Mouse (Mus musculus): ENCODE measurements around the gene Csrp2. TPM values are rescaled to one million over a fixed set of nuclear protein-coding genes. Genes with fewer than 3 reads are reported as not detected.

The Csrp2 gene
- polyA plus RNA-seq, 1 experiment from 2014 or later: 169 TPM

DNA sequence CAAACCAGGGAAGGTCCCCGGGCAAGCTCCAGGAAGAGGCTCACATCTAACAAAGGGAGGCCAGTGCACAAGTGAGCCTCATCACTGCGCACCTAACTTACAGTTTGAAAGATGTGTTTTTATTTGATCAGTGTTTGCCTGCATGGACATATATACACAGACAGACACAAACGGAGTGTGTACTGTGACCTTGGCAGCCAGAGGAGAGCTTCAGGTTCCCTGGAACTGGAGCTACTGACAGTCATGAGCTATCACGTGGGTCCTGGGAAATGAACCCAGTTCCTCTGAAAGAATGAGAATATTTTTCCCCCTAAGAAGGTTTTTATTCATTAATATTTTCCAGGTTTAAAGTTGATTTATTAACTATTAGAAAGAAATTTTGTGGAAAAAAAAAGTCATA is 63.2 kb downstream of the Csrp2 start:
- no peak overlapping the region for H3K4me2 ChIP-seq (ENCODE audit: low read depth, low read length)
- H3K9ac ChIP-seq (ENCODE audit: low read depth, low read length): no peak overlapping the region
- no peak for ATAC-seq (ENCODE audit: low read depth)
- 82% methylated on average over 4 of the region's 4 CpGs for WGBS
- H3K27me3 ChIP-seq (replicated peaks; ENCODE audit: control insufficient read depth, insufficient read depth, low read length): no peaks in the 10 kb centered on the region
- peaks cover 28% of the 10 kb centered on the region for H3K36me3 ChIP-seq (ENCODE audit: control insufficient read depth, insufficient read depth, low read length)
- H3K27ac ChIP-seq (replicated peaks; ENCODE audit: low read depth, low read length): no peak overlapping the region
- no peak for DNase-seq (ENCODE audit: low spot score)
- no peaks in the 10 kb centered on the region for H3K9me3 ChIP-seq (ENCODE audit: control insufficient read depth, low read length)
- no peaks in the 10 kb centered on the region for H3K4me1 ChIP-seq (ENCODE audit: control insufficient read depth, insufficient read depth, low read length)
- H3K4me3 ChIP-seq (ENCODE audit: low read depth, low read length): no peak overlapping the region

DNA sequence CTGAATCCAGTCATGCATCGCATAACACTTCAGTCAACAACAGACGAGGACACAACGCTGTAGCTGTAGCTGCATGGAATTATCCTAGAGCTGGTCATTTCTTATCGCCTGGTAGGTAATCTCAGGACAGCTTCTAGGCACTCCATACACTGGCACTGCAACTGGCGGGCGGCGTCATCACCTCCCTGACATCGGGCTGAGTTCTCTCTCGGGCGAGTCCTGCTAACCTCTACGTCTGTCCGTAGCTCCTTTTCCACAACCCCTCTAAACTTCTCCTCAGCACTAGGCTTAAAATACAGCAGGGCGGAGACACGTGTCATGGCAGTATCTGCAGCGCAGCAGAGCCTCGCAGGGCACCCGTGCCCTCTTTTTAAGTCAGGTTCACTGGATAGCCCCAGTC is 67.1 kb downstream of the Csrp2 start:
- ATAC-seq (ENCODE audit: low read depth) (no peak), DNase-seq (ENCODE audit: low spot score) (no peak)
- no peak overlapping the region for H3K4me2 ChIP-seq (ENCODE audit: low read depth, low read length)
- 93% methylated on average over 17 of the region's 17 CpGs for WGBS
- no peaks in the 10 kb centered on the region for H3K27me3 ChIP-seq (replicated peaks; ENCODE audit: control insufficient read depth, insufficient read depth, low read length)
- no peaks in the 10 kb centered on the region for H3K36me3 ChIP-seq (ENCODE audit: control insufficient read depth, insufficient read depth, low read length)
- no peaks in the 10 kb centered on the region for H3K9me3 ChIP-seq (ENCODE audit: control insufficient read depth, low read length)
- H3K4me3 ChIP-seq (ENCODE audit: low read depth, low read length): no peak overlapping the region
- no peak overlapping the region for H3K9ac ChIP-seq (ENCODE audit: low read depth, low read length)
- no peak overlapping the region for H3K27ac ChIP-seq (replicated peaks; ENCODE audit: low read depth, low read length)
- H3K4me1 ChIP-seq (ENCODE audit: control insufficient read depth, insufficient read depth, low read length): no peaks in the 10 kb centered on the region

Other genes starting within 250 kb of the Csrp2 start
- 21.5 and 23.8 TPM in 2 replicates for gene E2f7, start 174.3 kb upstream of the Csrp2 start, polyA plus RNA-seq (2014; fragmentation: Nextera tagmentation; extraction: Ambion mirVana)
- 21.8 and 28.7 TPM in 2 replicates for gene Zdhhc17, start 90.4 kb downstream of the Csrp2 start, polyA plus RNA-seq (2014; fragmentation: Nextera tagmentation; extraction: Ambion mirVana)
- gene Osbpl8, start 245.0 kb downstream of the Csrp2 start, polyA plus RNA-seq (2014; fragmentation: Nextera tagmentation; extraction: Ambion mirVana): 9.5 and 10.0 TPM in 2 replicates